In genomic region chrX:7878495-7878894, GRCm38 (mm10) we compare ENCODE assay signal across 10 mouse cellular contexts. TPM values are rescaled to one million over a fixed set of nuclear protein-coding genes. Genes with fewer than 3 reads are reported as not detected.
DNase-seq lines count a peak whose midpoint lies in the region; ATAC-seq lines count a peak whose summit lies in the region.
"Had no signal": no experiment of that assay in that cellular context is flagged by ENCODE, and none has a peak within 500 bp of the region (broad histone marks: within the 10 kb centered on the region; RNA-seq: fewer than 3 reads in every experiment).

No protein-coding gene starts in this region.

- intact Hi-C loops in left cerebral cortex, postnatal 4 days (cut with DNase I) = no loop called here

- peak; percentile 31; the same call in 1 of the 2 replicates for ATAC-seq in forebrain, embryonic 15.5 days (replicated peaks)
- peak; percentile 32; the same call in 1 of the 2 replicates for ATAC-seq in neural tube, embryonic 14.5 days (ENCODE audit: low read depth)
- no peak for ATAC-seq in monocyte, adult 5-6 weeks (replicated peaks; ENCODE audit: insufficient number of reproducible peaks, low FRiP score, low TSS enrichment, poor library complexity, severe bottlenecking)

- H3K4me1 ChIP-seq in forebrain, embryonic 15.5 days = peaks cover 19% of the 10 kb centered on the region
- no peaks in the 10 kb centered on the region for H3K4me1 ChIP-seq in neural tube, embryonic 14.5 days (ENCODE audit: control insufficient read depth, insufficient read depth, low read length)

- peak overlapping the region; percentile 54 for H3K9ac ChIP-seq in forebrain, embryonic 15.5 days (replicated peaks)
- H3K9ac ChIP-seq in neural tube, embryonic 14.5 days (replicated peaks; ENCODE audit: low read depth, low read length) = peak overlapping the region; percentile 57

- H3K27me3 ChIP-seq in forebrain, embryonic 15.5 days = no peaks in the 10 kb centered on the region
- H3K27me3 ChIP-seq in neural tube, embryonic 14.5 days (ENCODE audit: control insufficient read depth, insufficient read depth, low read length) = no peaks in the 10 kb centered on the region

- peak overlapping the region; percentile 53 for H3K4me3 ChIP-seq in forebrain, embryonic 15.5 days
- H3K4me3 ChIP-seq in neural tube, embryonic 14.5 days (ENCODE audit: low read depth, low read length) = peak overlapping the region; percentile 46

- DNase-seq in layer of hippocampus, adult 18-20 months (ENCODE audit: low spot score in 2 of 2) = peak; percentile 20 to 28
- DNase-seq in layer of hippocampus, adult 9-10 months (ENCODE audit: low spot score) = no peak
- peak; percentile 51 for DNase-seq in CD4-positive, CD25-positive, alpha-beta regulatory T cell, adult 2 months (ENCODE audit: low read depth, low spot score)
- peak; percentile 34 for DNase-seq in brain, adult 2 months (ENCODE audit: low read depth, low spot score)
- peak; percentile 16 for DNase-seq in left cerebral cortex, postnatal 4 days

- no peaks in the 10 kb centered on the region for H3K9me3 ChIP-seq in forebrain, embryonic 15.5 days
- H3K9me3 ChIP-seq in neural tube, embryonic 14.5 days (ENCODE audit: control insufficient read depth, low read length) = no peaks in the 10 kb centered on the region

- 0 out of 2 replicates have a peak, but pooled peaks cover 1% of the 10 kb centered on the region for H3K36me3 ChIP-seq in forebrain, embryonic 15.5 days
- peaks cover 4% of the 10 kb centered on the region; the same call in 1 of the 2 replicates for H3K36me3 ChIP-seq in neural tube, embryonic 14.5 days (ENCODE audit: control insufficient read depth, insufficient read depth, low read length)

- WGBS in forebrain, embryonic 15.5 days = 24% methylated on average over 21 of the region's 21 CpGs
- WGBS in neural tube, embryonic 14.5 days = 19% methylated on average over 20 of the region's 21 CpGs

- H3K4me2 ChIP-seq in forebrain, embryonic 15.5 days (replicated peaks) = peak overlapping the region; percentile 91
- peak overlapping the region; percentile 75 for H3K4me2 ChIP-seq in neural tube, embryonic 14.5 days (ENCODE audit: low read depth, low read length)

- H3K27ac ChIP-seq in forebrain, embryonic 15.5 days (replicated peaks) = peak overlapping the region; percentile 56
- 0 out of 2 replicates have a peak overlapping the region, but pooled peaks have one; percentile 44 for H3K27ac ChIP-seq in neural tube, embryonic 14.5 days (ENCODE audit: low read depth, low read length)

RNA-seq across cellular contexts. Expression of gene Pim2, which starts 0.4 kb away (rescaled TPM):
- 10 to 100 TPM; 49.3 to 58.8 TPM for total RNA-seq in layer of hippocampus, adult 18-20 months (2021)
- polyA plus RNA-seq in forebrain, embryonic 15.5 days (2015; fragmentation: Nextera tagmentation; extraction: Ambion mirVana) = 16.3 and 17.6 TPM in 2 replicates
- total RNA-seq in left cerebral cortex, postnatal 4 days (2021) = 10 to 100 TPM; 25.4 to 27.2 TPM
- 20.7 and 22.9 TPM in 2 replicates for polyA plus RNA-seq in neural tube, embryonic 14.5 days (2014; fragmentation: Nextera tagmentation; extraction: Ambion mirVana)
- 3.0 to 9.9 TPM (median 3.6 TPM) in 3 replicates for total RNA-seq in monocyte, adult 5-6 weeks (2017)

RNA-seq across cellular contexts. Expression of gene Slc35a2, which starts 5.3 kb away (rescaled TPM):
- total RNA-seq in layer of hippocampus, adult 18-20 months (2021) = 10 to 100 TPM; 38.9 to 45.9 TPM
- 44.5 and 45.0 TPM in 2 replicates for polyA plus RNA-seq in forebrain, embryonic 15.5 days (2015; fragmentation: Nextera tagmentation; extraction: Ambion mirVana)
- 10 to 100 TPM; 40.5 to 41.7 TPM for total RNA-seq in left cerebral cortex, postnatal 4 days (2021)
- polyA plus RNA-seq in neural tube, embryonic 14.5 days (2014; fragmentation: Nextera tagmentation; extraction: Ambion mirVana) = 23.6 and 25.1 TPM in 2 replicates
- 7.9 to 18.1 TPM (median 15.9 TPM) in 3 replicates for total RNA-seq in monocyte, adult 5-6 weeks (2017)

RNA-seq across cellular contexts. Expression of gene Pqbp1, which starts 20.6 kb away (rescaled TPM):
- total RNA-seq in layer of hippocampus, adult 18-20 months (2021) = 10 to 100 TPM; 93.4 to 96.7 TPM
- polyA plus RNA-seq in forebrain, embryonic 15.5 days (2015; fragmentation: Nextera tagmentation; extraction: Ambion mirVana) = 207 and 210 TPM in 2 replicates
- total RNA-seq in left cerebral cortex, postnatal 4 days (2021) = 10 to 100 TPM; 92.7 to 98.2 TPM
- polyA plus RNA-seq in neural tube, embryonic 14.5 days (2014; fragmentation: Nextera tagmentation; extraction: Ambion mirVana) = 184 and 191 TPM in 2 replicates
- 119 to 165 TPM (median 164 TPM) in 3 replicates for total RNA-seq in monocyte, adult 5-6 weeks (2017)

RNA-seq across cellular contexts. Expression of gene Timm17b, which starts 20.7 kb away (rescaled TPM):
- 10 to 100 TPM; 21.9 to 23.8 TPM for total RNA-seq in layer of hippocampus, adult 18-20 months (2021)
- polyA plus RNA-seq in forebrain, embryonic 15.5 days (2015; fragmentation: Nextera tagmentation; extraction: Ambion mirVana) = 160 and 165 TPM in 2 replicates
- 10 to 100 TPM; 46.6 to 54.4 TPM for total RNA-seq in left cerebral cortex, postnatal 4 days (2021)
- 146 and 167 TPM in 2 replicates for polyA plus RNA-seq in neural tube, embryonic 14.5 days (2014; fragmentation: Nextera tagmentation; extraction: Ambion mirVana)
- 12.0 to 33.0 TPM (median 21.2 TPM) in 3 replicates for total RNA-seq in monocyte, adult 5-6 weeks (2017)

RNA-seq across cellular contexts. Expression of gene Gm10491, which starts 29.1 kb away (rescaled TPM):
- not detected for total RNA-seq in layer of hippocampus, adult 18-20 months (2021)
- polyA plus RNA-seq in forebrain, embryonic 15.5 days (2015; fragmentation: Nextera tagmentation; extraction: Ambion mirVana) = not detected in 2 replicates
- not detected for total RNA-seq in left cerebral cortex, postnatal 4 days (2021)
- not detected in 2 replicates for polyA plus RNA-seq in neural tube, embryonic 14.5 days (2014; fragmentation: Nextera tagmentation; extraction: Ambion mirVana)
- total RNA-seq in monocyte, adult 5-6 weeks (2017) = not detected in 3 replicates
- total RNA-seq: adrenal gland, postnatal 36 days; left cerebral cortex, postnatal 10 days had no signal
